Mouse (Mus musculus) heart, adult 10 weeks (tissue): ENCODE results near the gene Chka. TPM values are rescaled to one million over a fixed set of nuclear protein-coding genes. Genes with fewer than 3 reads are reported as not detected.

Experiments
- polyA plus RNA-seq: library from polyadenylated mRNA; stranded (reverse); fragments of 350-450 nt; fragmentation: Illumina TruSeq; extraction: RNeasy Lipid Tissue Mini Kit (QIAGEN cat#74804); gene quantifications from one replicate; pipeline ENCODE4 v1.2.3, GENCODE M21; 2014; ENCODE audit warnings: low read depth, low replicate concordance

Gene Chka
- polyA plus RNA-seq = 10.1 TPM

GRCm38 (mm10) chr19:3851502-3851962 lies at the start of gene Chka:
TSS of gene Chka (plus strand) at chr19:3851773.

GRCm38 (mm10) chr19:3906795-3907786 lies 55.5 kb downstream of the Chka start, which contains the start of gene Tcirg1:
TSS of gene Tcirg1 (minus strand) at chr19:3907133.

GRCm38 (mm10) chr19:3912337-3913204 lies 61.0 kb downstream of the Chka start, which contains the start of gene Ndufs8:
TSS of gene Ndufs8 (minus strand) at chr19:3912774.

GRCm38 (mm10) chr19:3929211-3929941 lies 77.8 kb downstream of the Chka start, which contains the start of gene Aldh3b1:
TSS of gene Aldh3b1 (minus strand) at chr19:3929808.

GRCm38 (mm10) chr19:3935032-3935895 lies 83.7 kb downstream of the Chka start, which contains the start of gene Unc93b1:
TSS of gene Unc93b1 (plus strand) at chr19:3935186.

Other genes with a start within 250 kb of the Chka start
- 30.7 TPM for gene Lrp5, start 165.2 kb upstream of the Chka start, polyA plus RNA-seq
- 9.9 TPM for gene 1810055G02Rik, start 143.5 kb upstream of the Chka start, polyA plus RNA-seq
- 22.8 TPM for gene Kmt5b, start 84.4 kb upstream of the Chka start, polyA plus RNA-seq
- gene Tcirg1, start 55.4 kb downstream of the Chka start, polyA plus RNA-seq = 21.1 TPM
- 561 TPM for gene Ndufs8, start 61.0 kb downstream of the Chka start, polyA plus RNA-seq
- 2.2 TPM for gene Aldh3b1, start 78.0 kb downstream of the Chka start, polyA plus RNA-seq
- gene Unc93b1, start 83.4 kb downstream of the Chka start, polyA plus RNA-seq = 19.0 TPM
- 2.3 TPM for gene Aldh3b3, start 106.9 kb downstream of the Chka start, polyA plus RNA-seq
- gene Aldh3b2, start 120.6 kb downstream of the Chka start, polyA plus RNA-seq = 0.37 TPM
- 51.1 TPM for gene Acy3, start 134.8 kb downstream of the Chka start, polyA plus RNA-seq
- not detected for gene Tbx10, start 141.0 kb downstream of the Chka start, polyA plus RNA-seq
- gene Nudt8, start 148.8 kb downstream of the Chka start, polyA plus RNA-seq = 167 TPM
- 9.5 TPM for gene Gm49405, start 148.9 kb downstream of the Chka start, polyA plus RNA-seq
- gene Doc2g, start 151.5 kb downstream of the Chka start, polyA plus RNA-seq = 265 TPM
- 979 TPM for gene Ndufv1, start 161.0 kb downstream of the Chka start, polyA plus RNA-seq
- gene Gstp1, start 186.2 kb downstream of the Chka start, polyA plus RNA-seq = 343 TPM
- gene Gstp2, start 194.2 kb downstream of the Chka start, polyA plus RNA-seq = 33.1 TPM
- gene Gstp3, start 207.8 kb downstream of the Chka start, polyA plus RNA-seq = not detected
- not detected for gene Cabp2, start 229.8 kb downstream of the Chka start, polyA plus RNA-seq
- 40.5 TPM for gene Cdk2ap2, start 245.4 kb downstream of the Chka start, polyA plus RNA-seq
- 21.9 TPM for gene Pitpnm1, start 248.2 kb downstream of the Chka start, polyA plus RNA-seq